Mouse (Mus musculus) ES-Bruce4 (cell line): ENCODE data around the gene Jmjd1c. TPM values are rescaled to one million over a fixed set of nuclear protein-coding genes. Genes with fewer than 3 reads are reported as not detected.

ENCODE experiments used
- H3K27ac ChIP-seq: 2 replicates; pipeline ENCODE4 v1.5.1; 2012; ENCODE audit warnings: low read length, inconsistent platforms; ENCODE audit not compliant: insufficient read depth
- H3K27me3 ChIP-seq: 2 replicates; pipeline ENCODE4 v1.6.1; 2012; ENCODE audit warnings: mild to moderate bottlenecking, low read length, inconsistent platforms; ENCODE audit not compliant: control insufficient read depth, poor library complexity, insufficient read depth, severe bottlenecking
- H3K36me3 ChIP-seq: 2 replicates; pipeline ENCODE4 v1.6.1; 2012; ENCODE audit warnings: inconsistent platforms, mild to moderate bottlenecking, low read length, moderate library complexity; ENCODE audit not compliant: control insufficient read depth, poor library complexity, insufficient read depth, severe bottlenecking
- H3K4me1 ChIP-seq: one replicate; pipeline ENCODE4 v1.8.1; 2011; ENCODE audit warnings: low read length; ENCODE audit not compliant: control insufficient read depth, insufficient read depth
- H3K4me3 ChIP-seq: 2 replicates; pipeline ENCODE4 v1.5.1; 2011; ENCODE audit warnings: low read depth, mild to moderate bottlenecking, low read length
- H3K9ac ChIP-seq: 2 replicates; pipeline ENCODE4 v1.6.1; 2012; ENCODE audit warnings: low read depth, mild to moderate bottlenecking, inconsistent platforms; ENCODE audit not compliant: poor library complexity, severe bottlenecking
- H3K9me3 ChIP-seq: replicated peaks from 2 replicates; pipeline ENCODE4 v1.6.1; 2012; ENCODE audit warnings: mild to moderate bottlenecking, low read length, inconsistent platforms; ENCODE audit not compliant: control insufficient read depth, poor library complexity, insufficient read depth, severe bottlenecking
- CTCF ChIP-seq: IDR thresholded peaks from one replicate; pipeline ENCODE4 v1.8.1; 2011; ENCODE audit warnings: low read depth, low read length
- EP300 ChIP-seq: IDR thresholded peaks from 2 replicates; pipeline ENCODE4 v1.6.1; 2011; ENCODE audit warnings: low read depth, low read length; ENCODE audit not compliant: insufficient read depth
- POLR2A ChIP-seq: IDR thresholded peaks from one replicate; pipeline ENCODE4 v1.8.1; 2011; ENCODE audit warnings: low read length; ENCODE audit not compliant: insufficient read depth
- polyA plus RNA-seq: library from polyadenylated mRNA; stranded (reverse); fragments of >200 nt; gene quantifications from 2 replicates; pipeline ENCODE4 v1.2.4, GENCODE M21; 2011; ENCODE audit warnings: low read depth; ENCODE audit not compliant: missing spikeins, insufficient read depth, insufficient read length

The Jmjd1c gene
- polyA plus RNA-seq, 1 experiment: 141 TPM

GRCm38 (mm10) chr10:67154647-67155046 lies 58.7 kb downstream of the Jmjd1c start:
- Histone ChIP-seq H3K36me3 (peaks cover 6% of the 10 kb centered on the region), H3K9ac (no peak overlapping the region), H3K9me3 (no peaks in the 10 kb centered on the region), H3K4me1 (no peaks in the 10 kb centered on the region), H3K4me3 (no peak overlapping the region), H3K27me3 (no peaks in the 10 kb centered on the region), H3K27ac (no peak overlapping the region)
- no peak for TF ChIP-seq CTCF
- TF ChIP-seq EP300: no peak
- TF ChIP-seq POLR2A: no peak

GRCm38 (mm10) chr10:67174049-67174448 lies 78.1 kb downstream of the Jmjd1c start:
- Histone ChIP-seq H3K4me1 (peaks cover 2% of the 10 kb centered on the region), H3K9ac (no peak overlapping the region)
- TF ChIP-seq EP300: no peak
- TF ChIP-seq CTCF: no peak
- TF ChIP-seq POLR2A: no peak

GRCm38 (mm10) chr10:67176031-67176430 lies 80.1 kb downstream of the Jmjd1c start:
- H3K9ac ChIP-seq: no peak overlapping the region
- peaks cover 2% of the 10 kb centered on the region for H3K4me1 ChIP-seq
- H3K27ac ChIP-seq: no peak overlapping the region; the same call in 1 of the 2 replicates
- no peaks in the 10 kb centered on the region for H3K27me3 ChIP-seq
- TF ChIP-seq EP300 (no peak), CTCF (no peak), POLR2A (no peak)
- H3K4me3 ChIP-seq: no peak overlapping the region
- H3K9me3 ChIP-seq: no peaks in the 10 kb centered on the region
- H3K36me3 ChIP-seq: no peaks in the 10 kb centered on the region; the same call in 1 of the 2 replicates

More at GRCm38 (mm10) chr10:67174049-67174448, 78.1 kb downstream of the Jmjd1c start:
- H3K9me3 ChIP-seq: no peaks in the 10 kb centered on the region
- H3K4me3 ChIP-seq: no peak overlapping the region
- H3K27ac ChIP-seq: no peak overlapping the region
- no peaks in the 10 kb centered on the region for H3K27me3 ChIP-seq
- H3K36me3 ChIP-seq: no peaks in the 10 kb centered on the region; the same call in 1 of the 2 replicates

GRCm38 (mm10) chr10:67176932-67177331 lies 81.0 kb downstream of the Jmjd1c start:
- peaks cover 2% of the 10 kb centered on the region for H3K4me1 ChIP-seq
- TF ChIP-seq CTCF: no peak
- TF ChIP-seq EP300: no peak
- no peak for TF ChIP-seq POLR2A
- H3K4me3 ChIP-seq: no peak overlapping the region
- H3K9ac ChIP-seq: no peak overlapping the region
- H3K36me3 ChIP-seq: no peaks in the 10 kb centered on the region; the same call in 1 of the 2 replicates
- H3K27me3 ChIP-seq: no peaks in the 10 kb centered on the region
- H3K9me3 ChIP-seq: no peaks in the 10 kb centered on the region
- H3K27ac ChIP-seq: no peak overlapping the region

- Histone ChIP-seq H3K4me1 (no peaks in the 10 kb centered on the region), H3K36me3 (no peaks in the 10 kb centered on the region; the same call in 1 of the 2 replicates), H3K27ac (no peak overlapping the region), H3K27me3 (no peaks in the 10 kb centered on the region), H3K9me3 (no peaks in the 10 kb centered on the region), H3K4me3 (no peak overlapping the region), H3K9ac (no peak overlapping the region)
- TF ChIP-seq EP300 (no peak), CTCF (no peak), POLR2A (no peak)
These were observed 81.5 kb downstream of the Jmjd1c start for GRCm38 (mm10) chr10:67177410-67177809.

GRCm38 (mm10) chr10:67180021-67180420 lies 84.1 kb downstream of the Jmjd1c start:
- Histone ChIP-seq H3K9me3 (no peaks in the 10 kb centered on the region), H3K9ac (no peak overlapping the region), H3K36me3 (no peaks in the 10 kb centered on the region), H3K4me1 (no peaks in the 10 kb centered on the region), H3K4me3 (no peak overlapping the region), H3K27me3 (no peaks in the 10 kb centered on the region), H3K27ac (no peak overlapping the region)
- TF ChIP-seq POLR2A (no peak), EP300 (no peak), CTCF (no peak)
